Mouse (Mus musculus) heart, postnatal 36 days (tissue): ENCODE data around the gene Siglec1. TPM values are rescaled to one million over a fixed set of nuclear protein-coding genes. Genes with fewer than 3 reads are reported as not detected.
"Not testable (repeated sequence)": the region's sequence is repeated elsewhere in the genome, so short reads cannot be mapped to it uniquely, and the experiment has no call there.

Experiments used
- DNase-seq, 2 experiments: peaks; one replicate each; pipeline ENCODE4 v3.0.0; 2021 to 2022
- intact Hi-C: fragments of 180-260 bp; cut with DNase I; formaldehyde crosslinking; loops from one replicate; pipeline ENCODE4 v1.15.1; 2025
- total RNA-seq, 2 experiments: library from RNA; stranded (reverse); gene quantifications; 2 replicates each; pipeline ENCODE4 v1.2.3; 2021

Gene Siglec1
- total RNA-seq, 2 experiments from 2014 or later, result 1.9 to 4.6 TPM

DNA sequence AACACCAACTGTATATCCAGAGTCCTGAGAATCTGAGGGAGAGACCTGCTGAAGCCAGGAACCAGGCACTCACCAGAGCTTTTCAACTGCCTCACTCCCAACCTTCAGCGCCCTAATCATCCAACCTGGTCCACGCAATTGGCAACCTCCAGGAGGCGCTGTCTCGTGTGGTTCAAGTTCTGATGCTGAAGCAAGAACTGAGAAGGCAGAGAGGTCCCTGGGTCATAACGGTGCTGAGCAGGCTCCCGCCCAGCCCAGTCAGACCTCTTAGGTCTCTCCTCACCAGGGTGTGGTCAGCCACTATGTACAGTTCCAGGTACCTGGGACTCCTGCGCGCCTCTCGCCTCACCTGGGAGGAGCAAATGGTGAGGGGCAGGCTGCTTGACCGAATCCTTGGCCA, 30.9 kb downstream of the Siglec1 start:
- intact Hi-C loops, result loop anchor here (2.0 kb wide), 1 partner anchor 39 kb away; no protein-coding TSS in a partner anchor
- peak; percentile 56 to 72 for DNase-seq

DNA sequence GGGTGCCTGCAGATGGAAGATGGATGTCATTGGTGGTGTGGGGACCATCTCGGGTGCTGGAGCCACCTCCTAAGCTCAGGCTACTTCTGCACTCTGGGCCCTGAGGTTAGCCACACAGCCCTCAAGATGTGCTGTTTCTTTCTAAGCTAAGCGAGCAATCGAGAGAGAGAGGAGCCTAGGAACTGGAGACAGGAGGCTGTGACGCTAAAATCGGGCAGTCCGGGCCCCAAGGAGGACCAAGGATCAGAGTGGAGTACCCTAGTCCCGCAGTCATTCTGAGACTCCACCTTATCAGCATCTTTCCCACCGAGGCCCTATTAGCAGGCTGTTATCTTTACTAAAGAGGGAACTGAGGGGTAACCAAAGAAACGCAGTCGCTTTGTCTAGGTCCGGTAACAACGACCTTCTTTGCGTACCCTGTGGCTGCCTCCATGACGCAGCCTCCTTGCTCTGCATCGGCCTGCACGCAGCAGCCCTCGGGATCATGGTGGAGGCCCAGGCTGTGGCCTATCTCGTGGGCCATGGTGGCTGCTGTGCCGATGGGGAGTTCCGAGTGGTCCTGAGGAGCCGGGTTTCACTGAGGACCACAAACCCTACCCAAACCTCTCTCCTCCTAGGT, 31.8 kb downstream of the Siglec1 start:
- DNase-seq, result no peak
- intact Hi-C loops, result no loop called here

DNA sequence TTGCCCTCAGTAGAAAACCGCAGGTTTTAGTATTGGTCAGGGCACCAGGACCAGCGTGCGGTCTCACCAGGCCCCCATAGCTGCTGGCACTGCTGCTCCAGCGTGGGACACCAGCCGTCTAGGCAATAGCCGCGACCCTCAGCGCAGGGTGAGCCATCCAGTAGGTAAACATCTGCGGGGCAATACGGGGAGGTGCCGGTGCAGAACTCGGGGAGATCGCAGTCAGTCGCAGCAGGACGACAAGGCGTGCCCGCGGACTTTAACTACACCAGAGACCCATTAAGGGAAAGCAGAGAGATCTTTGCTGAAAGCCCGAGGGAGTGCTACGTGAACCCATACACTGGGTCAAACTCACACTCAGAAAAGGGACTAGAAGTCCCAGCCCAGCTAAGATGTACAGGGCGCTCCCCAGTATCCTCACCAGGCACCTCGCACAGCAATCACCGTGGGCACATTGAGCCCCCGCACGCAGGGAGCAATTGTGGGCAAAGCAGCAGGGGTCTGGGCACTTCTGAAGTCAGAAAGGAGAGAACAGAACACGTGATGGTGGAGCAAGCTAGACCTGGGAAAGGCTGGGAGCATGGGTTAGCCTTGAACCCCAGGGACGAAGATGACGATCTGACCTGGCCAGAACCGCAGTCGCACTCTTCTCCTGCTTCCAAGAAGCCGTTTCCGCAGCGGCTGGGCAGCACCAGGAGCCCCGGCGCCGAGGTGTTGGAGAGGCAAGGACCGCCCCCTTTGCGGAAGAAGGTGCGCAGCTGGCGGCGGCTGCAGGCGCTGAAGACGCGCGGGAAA, 32.5 kb downstream of the Siglec1 start:
- intact Hi-C loops, result no loop called here
- DNase-seq, result no peak

- intact Hi-C loops, result no loop called here
These were observed 33.6 kb downstream of the Siglec1 start for GRCm38 (mm10) chr2:131052862-131053418.

GRCm38 (mm10) chr2:131052043-131052442, 34.5 kb downstream of the Siglec1 start:
- no peak for DNase-seq
- intact Hi-C loops, result no loop called here

More at GRCm38 (mm10) chr2:131052862-131053418, 33.6 kb downstream of the Siglec1 start:
- DNase-seq, result no peak

DNA sequence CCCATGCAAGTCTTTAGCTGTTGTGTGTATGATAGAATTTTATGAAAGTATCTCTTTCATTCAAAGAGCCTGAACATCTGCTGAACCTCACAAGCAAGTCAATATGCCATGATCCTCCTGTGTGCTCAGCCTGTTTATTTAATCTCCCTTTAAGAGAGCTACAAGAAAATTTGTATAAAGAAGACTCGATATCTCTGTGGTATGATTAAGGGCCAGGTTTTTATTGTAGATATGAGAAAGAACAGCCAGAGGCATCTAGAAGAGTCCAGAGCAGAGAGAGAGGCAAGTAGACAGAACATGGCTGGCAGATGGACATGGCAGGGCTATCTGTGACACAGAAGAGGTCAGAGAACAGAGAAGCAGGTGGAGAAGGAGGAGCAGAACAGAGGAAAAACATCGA, 40.5 kb downstream of the Siglec1 start:
- no peak for DNase-seq
- intact Hi-C loops, result no loop called here

GRCm38 (mm10) chr2:131044989-131045720, 41.4 kb downstream of the Siglec1 start:
- intact Hi-C loops, result no loop called here
- DNase-seq, result no peak

DNA sequence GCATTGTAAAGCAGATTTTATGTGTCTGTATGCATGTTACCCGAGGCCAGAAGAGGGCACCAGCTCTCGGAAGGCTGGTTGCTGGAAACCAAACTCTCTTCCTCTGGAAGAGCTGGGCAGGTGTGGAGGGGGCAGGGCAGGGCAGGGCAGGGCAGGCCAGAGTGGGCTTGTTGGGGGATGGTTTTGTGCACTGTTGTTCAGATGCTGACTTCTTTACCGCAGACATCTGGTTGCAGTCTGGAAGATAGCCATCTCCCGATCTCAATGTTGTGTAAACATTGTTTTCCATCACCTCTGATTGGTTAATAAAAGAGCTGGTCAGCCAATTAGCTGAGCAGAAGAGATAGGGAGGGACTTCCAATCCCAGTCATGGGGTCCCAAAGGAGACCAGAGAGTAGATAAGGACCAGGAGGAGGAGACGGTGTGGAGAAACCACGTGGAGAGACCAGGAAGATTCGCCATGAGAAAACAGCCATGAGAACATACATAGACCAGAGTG, 42.2 kb downstream of the Siglec1 start:
- no peak for DNase-seq
- intact Hi-C loops, result no loop called here

GRCm38 (mm10) chr2:131042988-131043387, 43.6 kb downstream of the Siglec1 start, which contains the start of gene Gfra4:
Gene Gfra4 (minus strand): TSS chr2:131043088.
- intact Hi-C loops, result no loop called here
- DNase-seq, result no peak

- DNase-seq, result peak in 1 of 2 experiments; percentile 52
- intact Hi-C loops, result no loop called here
These were observed 45.4 kb downstream of the Siglec1 start for GRCm38 (mm10) chr2:131040854-131041825.

GRCm38 (mm10) chr2:131038675-131039074, 47.9 kb downstream of the Siglec1 start:
- DNase-seq, result no peak
- intact Hi-C loops, result no loop called here

- DNase-seq, result no peak
- intact Hi-C loops, result no loop called here
These were observed 48.4 kb downstream of the Siglec1 start for GRCm38 (mm10) chr2:131038197-131038596.

DNA sequence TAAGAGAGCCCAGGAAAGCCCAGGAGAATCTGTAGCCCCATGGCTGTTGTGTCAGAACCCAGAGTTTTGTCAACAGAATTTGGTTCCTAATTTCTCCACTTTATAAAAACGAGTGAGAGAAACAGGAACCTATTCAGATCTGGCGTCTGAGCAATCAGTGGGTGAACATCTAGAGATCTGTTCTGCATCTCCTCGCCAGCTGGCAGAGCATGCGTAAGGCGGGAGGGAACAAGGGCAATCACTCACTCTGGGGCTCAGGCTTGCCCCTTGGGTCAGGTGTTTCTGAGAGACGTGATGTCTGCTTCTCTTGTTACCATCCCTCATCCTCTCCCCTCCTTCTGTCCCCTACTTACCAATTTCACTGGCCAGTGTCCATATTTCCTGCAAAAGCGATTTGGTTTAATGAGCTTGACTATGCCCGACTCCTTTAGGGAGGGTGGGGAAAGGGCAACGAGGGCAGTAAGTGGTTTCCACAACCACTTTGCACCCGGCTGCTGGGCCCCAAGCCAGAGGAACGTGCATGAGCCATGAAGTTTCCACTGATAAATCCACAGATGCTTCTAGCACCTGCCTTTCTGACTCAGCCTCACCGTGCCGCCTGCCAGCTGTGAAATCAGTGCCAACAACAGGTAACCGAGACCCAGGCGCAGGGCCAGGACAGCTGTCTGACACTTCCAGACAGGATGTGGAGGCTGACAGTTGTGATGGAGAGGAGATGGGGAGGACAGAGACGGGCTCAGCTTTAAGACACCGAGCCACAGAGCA, 49.2 kb downstream of the Siglec1 start:
- DNase-seq, result peak; percentile 60 to 63
- intact Hi-C loops, result no loop called here

DNA sequence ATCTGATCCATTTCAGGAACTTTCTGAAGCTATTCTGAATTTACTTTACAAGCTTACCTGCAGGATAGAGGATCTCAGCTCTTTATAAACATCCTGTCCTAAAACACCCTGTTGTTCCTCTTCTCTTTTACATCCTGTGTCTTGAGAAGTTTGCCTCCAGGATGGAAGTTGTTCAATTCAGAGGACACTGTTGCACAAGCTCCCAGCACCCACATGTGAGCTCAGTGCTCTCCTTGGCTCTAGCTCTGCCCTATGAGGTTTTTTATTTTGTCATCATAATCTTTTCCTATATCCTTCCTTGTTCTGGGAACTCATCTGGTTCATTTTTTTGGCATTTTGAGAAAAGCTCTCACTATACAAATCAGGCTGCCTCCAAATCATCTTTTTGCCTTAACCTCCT, 49.8 kb downstream of the Siglec1 start:
- no peak for DNase-seq
- intact Hi-C loops, result no loop called here

- intact Hi-C loops, result no loop called here
- DNase-seq, result no peak
These were observed 50.2 kb downstream of the Siglec1 start for GRCm38 (mm10) chr2:131036343-131036742.

DNA sequence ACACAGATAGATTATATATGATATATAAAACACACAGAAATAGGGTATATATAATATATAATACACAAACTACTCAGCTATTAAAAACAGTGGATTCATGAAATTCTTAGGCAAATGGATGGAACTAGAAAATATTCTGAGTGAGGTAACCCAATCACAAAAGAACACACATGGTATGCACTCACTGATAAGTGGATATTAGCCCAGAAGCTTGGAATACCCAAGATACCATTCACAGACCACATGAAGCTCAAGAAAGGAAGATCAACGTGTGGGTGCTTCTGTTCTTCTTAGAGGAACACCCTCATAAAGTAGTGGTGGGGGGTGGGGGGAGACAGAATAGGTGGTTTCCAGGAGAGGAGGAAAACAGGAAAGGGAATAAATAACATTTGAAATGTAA, 55.2 kb downstream of the Siglec1 start:
- DNase-seq, result not testable (repeated sequence)

DNA sequence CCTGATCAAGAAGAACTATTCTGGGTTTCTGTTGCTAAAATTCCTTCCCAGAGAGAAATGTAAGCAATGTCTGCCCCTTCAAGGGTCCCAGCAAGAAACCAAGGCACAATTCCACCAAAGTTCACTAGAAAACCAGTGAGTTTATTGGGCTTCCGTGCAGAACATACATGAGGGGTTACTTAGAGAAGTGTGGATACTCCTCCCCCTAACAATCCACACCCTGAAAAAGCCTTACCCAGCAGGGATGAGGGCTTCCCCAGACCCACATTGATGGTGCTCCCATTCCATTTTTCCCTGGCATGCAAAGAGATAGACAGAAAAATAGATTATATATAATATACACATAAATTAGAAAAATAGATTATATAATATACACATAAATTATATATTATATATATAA, 55.6 kb downstream of the Siglec1 start:
- DNase-seq, result no peak
- intact Hi-C loops, result no loop called here

More for the DNA sequence above, 55.2 kb downstream of the Siglec1 start:
- intact Hi-C loops, result not testable (repeated sequence)

DNA sequence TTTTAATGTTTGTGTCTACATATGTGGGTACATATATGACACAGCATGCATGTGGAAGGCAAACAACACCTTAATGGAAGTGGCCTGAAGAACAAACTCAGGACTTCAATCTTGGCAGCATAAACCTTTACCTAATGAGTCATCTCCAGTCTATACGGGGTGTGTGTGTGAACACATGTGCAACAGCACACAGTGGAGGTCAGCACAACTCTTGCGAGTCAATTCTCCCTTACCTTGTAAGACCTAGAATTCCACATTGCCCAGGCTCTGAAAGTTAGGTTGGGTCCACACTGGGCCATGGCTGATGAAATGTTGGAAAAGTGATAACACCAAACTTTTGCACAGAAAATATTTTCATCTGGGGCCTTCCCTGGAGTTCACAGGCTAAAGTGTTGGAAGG, 56.0 kb downstream of the Siglec1 start:
- no peak for DNase-seq
- intact Hi-C loops, result no loop called here
